Mouse (Mus musculus) right cerebral cortex, postnatal 25 days (tissue): ENCODE measurements at regions not wholly inside any gene's neighbourhood (a gene's known extent, or its start where the extent isn't known, plus 50 kb on each side); places are given as distances from the start of the nearest gene placed in this dataset.

ENCODE experiments used
- DNase-seq: peaks from one replicate; pipeline ENCODE4 v3.0.0; 2022

- DNase-seq, result no peak
Observed at GRCm38 (mm10) chr1:22222836-22223235, 261.1 kb upstream of the Kcnq5 start.

GRCm38 (mm10) chr1:22211795-22212194 is 250.1 kb upstream of the Kcnq5 start:
- DNase-seq, result no peak

- no peak for DNase-seq
Observed at GRCm38 (mm10) chr1:22211232-22211631, 249.5 kb upstream of the Kcnq5 start.

- peak; percentile 9 for DNase-seq
Observed at GRCm38 (mm10) chr1:22210621-22211020, 248.9 kb upstream of the Kcnq5 start.

- no peak for DNase-seq
Observed at GRCm38 (mm10) chr1:22208287-22208686, 246.5 kb upstream of the Kcnq5 start.

GRCm38 (mm10) chr1:22206935-22207334 is 245.2 kb upstream of the Kcnq5 start:
- no peak for DNase-seq

- no peak for DNase-seq
Observed at GRCm38 (mm10) chr1:22167621-22168181, 206.0 kb upstream of the Kcnq5 start.

GRCm38 (mm10) chr1:22136571-22137122 is 174.9 kb upstream of the Kcnq5 start:
- peak; percentile 5 for DNase-seq

GRCm38 (mm10) chr1:22118266-22118772 is 156.6 kb upstream of the Kcnq5 start:
- no peak for DNase-seq

- no peak for DNase-seq
Observed at GRCm38 (mm10) chr1:22116466-22116865, 154.7 kb upstream of the Kcnq5 start.

- no peak for DNase-seq
Observed at GRCm38 (mm10) chr1:22105496-22105895, 143.8 kb upstream of the Kcnq5 start.

- no peak for DNase-seq
Observed at GRCm38 (mm10) chr1:22071405-22072117, 109.8 kb upstream of the Kcnq5 start.

- DNase-seq, result no peak
Observed at GRCm38 (mm10) chr1:22070028-22070427, 108.3 kb upstream of the Kcnq5 start.
